ENCODE assay signal across 22 mouse cellular contexts in the genomic region with DNA sequence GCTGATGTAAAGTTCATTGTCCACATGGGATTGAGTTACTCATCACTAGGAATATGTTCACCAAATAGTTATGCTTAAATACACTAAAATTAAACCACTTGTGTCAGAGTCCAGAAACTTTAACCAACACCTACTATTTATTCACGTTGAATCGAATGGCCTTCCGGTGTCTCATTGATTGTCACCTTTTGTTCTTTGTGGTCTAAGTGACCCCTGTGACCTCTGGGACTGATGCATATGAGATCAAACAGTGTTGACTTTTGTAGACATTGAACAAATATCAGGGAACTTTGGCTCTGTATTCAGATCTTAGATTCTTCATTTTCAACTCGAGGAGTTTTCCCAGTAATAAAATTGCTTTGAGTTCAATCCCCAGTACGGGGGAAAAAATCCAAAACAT. TPM values are rescaled to one million over a fixed set of nuclear protein-coding genes. Genes with fewer than 3 reads are reported as not detected.
"Had no signal": no experiment of that assay in that cellular context is flagged by ENCODE, and none has a peak within 500 bp of the region (broad histone marks: within the 10 kb centered on the region; RNA-seq: fewer than 3 reads in every experiment).

No protein-coding gene starts in this region.

RNA-seq across cellular contexts. Expression of gene Hsd3b4, which starts 3.1 kb away (rescaled TPM):
- polyA plus RNA-seq: heart, adult 2 months; heart, embryonic 11.5 days; heart, embryonic 12.5 days; heart, embryonic 13.5 days; heart, embryonic 14.5 days; heart, embryonic 15.5 days; heart, embryonic 16.5 days; heart, postnatal 0 days; hindbrain, embryonic 10.5 days; hindbrain, embryonic 11.5 days; hindbrain, embryonic 12.5 days; hindbrain, embryonic 13.5 days; hindbrain, embryonic 14.5 days; hindbrain, embryonic 15.5 days; hindbrain, embryonic 16.5 days; hindbrain, postnatal 0 days; inflammation-experienced regulatory T-cells, adult 6 months; intestine, embryonic 14.5 days; intestine, embryonic 15.5 days; intestine, embryonic 16.5 days; intestine, postnatal 0 days; large intestine, adult 2 months had no signal

RNA-seq across cellular contexts. Expression of gene Gm4450, which starts 50.3 kb away (rescaled TPM):
- polyA plus RNA-seq: heart, adult 2 months; heart, embryonic 11.5 days; heart, embryonic 12.5 days; heart, embryonic 13.5 days; heart, embryonic 14.5 days; heart, embryonic 15.5 days; heart, embryonic 16.5 days; heart, postnatal 0 days; hindbrain, embryonic 10.5 days; hindbrain, embryonic 11.5 days; hindbrain, embryonic 12.5 days; hindbrain, embryonic 15.5 days; hindbrain, postnatal 0 days; inflammation-experienced regulatory T-cells, adult 6 months; intestine, embryonic 14.5 days; intestine, embryonic 15.5 days; intestine, embryonic 16.5 days; intestine, postnatal 0 days; large intestine, adult 2 months had no signal
